Mouse (Mus musculus) megakaryocyte progenitor cell, adult 5-6 weeks (primary cell): ENCODE measurements around the gene Camk2d. TPM values are rescaled to one million over a fixed set of nuclear protein-coding genes. Genes with fewer than 3 reads are reported as not detected.

Source experiments
- ATAC-seq: replicated peaks from 2 replicates; pipeline ENCODE4 v1.8.0; 2016; ENCODE audit warnings: mild to moderate bottlenecking, moderate TSS enrichment, inconsistent platforms; ENCODE audit not compliant: poor library complexity
- total RNA-seq, 2 experiments: library from RNA; stranded (forward) in 1 of 2; stranded (reverse) in 1 of 2; fragments of 157-497, 149-512 nt in 1 of 2; fragments of 200-1000 nt in 1 of 2; gene quantifications; 2 replicates each; pipeline versions ENCODE4 v1.2.3 to v1.2.4; 2015 to 2017

Camk2d gene
- total RNA-seq, 2 experiments from 2014 or later = 13.2 to 16.9 TPM

DNA sequence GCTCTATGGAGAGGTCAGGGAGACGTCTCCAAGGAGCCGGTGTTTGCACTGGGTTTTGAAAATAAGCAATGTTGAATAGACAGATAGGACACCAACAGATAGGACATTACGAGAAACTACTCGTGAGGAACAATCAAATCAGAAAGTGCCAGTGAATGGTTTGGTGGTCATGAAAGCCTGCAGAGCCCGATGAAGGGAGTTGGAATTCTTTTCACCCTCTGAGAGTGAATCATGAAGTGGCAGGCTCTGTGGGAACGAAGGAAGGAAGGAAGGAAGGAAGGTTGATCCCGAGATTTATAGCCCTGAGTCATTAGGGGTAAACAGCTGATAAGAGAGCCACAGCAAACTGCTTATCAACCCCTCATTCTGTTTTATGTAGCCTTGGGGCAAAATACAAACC lies 15.5 kb downstream of the Camk2d start:
- no peak for ATAC-seq

DNA sequence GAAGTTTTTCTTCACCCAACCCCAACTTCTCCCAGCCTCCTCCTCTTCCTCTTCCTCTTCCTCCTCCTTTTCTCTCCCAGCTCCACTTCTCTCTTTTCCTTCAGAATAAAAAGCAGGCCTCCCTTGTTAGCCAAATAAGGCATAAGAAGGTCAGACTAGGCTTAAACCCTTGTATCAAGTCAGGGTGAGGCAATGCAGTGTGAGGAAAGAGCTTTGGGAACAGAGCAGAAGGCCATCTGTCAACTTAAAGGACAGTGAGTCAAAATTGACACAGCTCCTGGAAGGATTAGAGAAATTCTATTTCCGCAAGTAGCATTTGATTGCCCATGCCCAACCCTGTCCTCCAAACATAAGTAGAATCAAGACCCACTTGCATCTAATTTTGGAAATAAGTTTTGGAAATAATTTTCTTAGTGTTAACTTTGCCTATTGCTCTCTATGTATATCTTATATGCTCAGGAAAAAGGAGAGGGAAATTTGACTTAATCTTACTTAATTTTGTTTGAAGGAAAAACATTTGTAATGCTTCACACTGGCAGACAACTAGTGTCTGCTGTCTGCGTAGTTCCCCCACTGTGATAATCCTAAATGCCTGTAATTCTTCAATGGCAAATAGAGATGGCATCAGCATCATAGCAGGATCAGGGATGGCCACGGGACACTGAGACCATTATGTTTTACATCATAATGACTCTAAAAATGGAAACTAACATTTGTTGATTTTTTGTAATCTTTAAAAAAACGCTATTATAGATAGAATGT lies 16.8 kb downstream of the Camk2d start:
- ATAC-seq = peak; percentile 60

DNA sequence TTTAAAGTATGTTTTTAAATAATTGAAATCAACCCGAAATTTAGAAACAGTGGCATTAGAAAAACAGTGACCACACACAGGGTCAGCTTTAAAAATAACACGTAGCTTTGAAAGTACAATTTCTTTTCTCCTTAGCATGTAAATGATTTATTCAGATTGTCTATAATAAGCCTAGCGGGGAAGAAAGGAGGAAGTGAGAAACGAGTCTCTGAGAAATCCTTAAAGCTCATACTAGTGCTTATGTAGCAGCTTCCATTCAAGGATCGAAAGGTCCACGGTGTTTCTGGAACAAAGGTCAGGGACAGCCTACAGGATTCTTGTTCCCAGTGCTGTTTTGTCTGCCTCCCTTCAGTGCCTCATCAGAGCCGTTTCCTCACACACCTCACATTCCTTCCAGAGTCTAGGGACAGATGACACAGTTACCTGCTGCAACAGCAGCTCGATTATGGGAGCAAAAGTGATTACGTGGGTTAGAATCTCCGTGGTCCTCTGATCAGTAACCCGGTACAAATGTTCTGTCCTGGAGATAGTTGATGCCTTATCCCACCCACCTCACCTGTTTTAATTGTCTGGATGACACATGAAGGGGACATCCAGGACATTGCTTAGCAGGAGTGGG lies 17.5 kb downstream of the Camk2d start:
- 0 out of 2 replicates have a peak, but pooled peaks have one; percentile 10 for ATAC-seq

DNA sequence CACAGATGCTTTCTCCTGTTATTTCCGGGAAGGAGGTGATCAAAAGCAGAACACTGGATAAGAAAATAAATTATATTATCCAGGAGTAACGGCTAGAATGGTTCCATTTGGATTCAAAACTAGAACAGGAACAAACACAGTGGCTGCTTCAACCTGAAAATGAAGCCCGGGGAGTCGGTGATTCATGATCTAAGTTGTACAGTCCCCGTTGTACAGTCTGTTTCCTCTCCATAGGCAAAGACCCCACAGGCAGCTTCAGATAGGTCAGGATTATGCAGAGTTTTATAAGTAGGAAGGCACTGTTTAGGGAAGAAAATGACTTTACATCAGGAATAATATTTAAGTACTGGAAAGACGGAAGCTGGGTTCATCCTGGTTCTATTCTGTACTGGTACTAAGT lies 19.2 kb downstream of the Camk2d start:
- no peak for ATAC-seq

DNA sequence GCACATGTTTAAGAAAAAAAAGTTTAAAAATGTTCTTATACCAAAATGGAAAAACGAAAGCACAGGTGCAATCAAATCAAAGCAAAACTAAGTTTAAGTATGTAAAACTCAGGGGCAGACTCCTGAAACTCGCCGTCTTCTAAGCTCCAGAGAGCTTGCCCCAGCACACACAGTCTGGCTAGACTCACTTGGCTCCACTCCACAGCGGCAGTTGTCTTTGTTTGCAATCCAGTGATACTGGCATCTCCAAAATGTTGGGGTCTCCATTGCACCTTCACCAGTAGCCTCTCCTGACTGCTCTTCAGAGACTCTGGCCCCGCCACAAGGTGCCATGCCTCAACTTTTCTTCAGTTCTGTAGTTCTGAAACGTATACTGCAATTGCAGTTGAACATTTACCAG lies 24.1 kb downstream of the Camk2d start:
- ATAC-seq = no peak

DNA sequence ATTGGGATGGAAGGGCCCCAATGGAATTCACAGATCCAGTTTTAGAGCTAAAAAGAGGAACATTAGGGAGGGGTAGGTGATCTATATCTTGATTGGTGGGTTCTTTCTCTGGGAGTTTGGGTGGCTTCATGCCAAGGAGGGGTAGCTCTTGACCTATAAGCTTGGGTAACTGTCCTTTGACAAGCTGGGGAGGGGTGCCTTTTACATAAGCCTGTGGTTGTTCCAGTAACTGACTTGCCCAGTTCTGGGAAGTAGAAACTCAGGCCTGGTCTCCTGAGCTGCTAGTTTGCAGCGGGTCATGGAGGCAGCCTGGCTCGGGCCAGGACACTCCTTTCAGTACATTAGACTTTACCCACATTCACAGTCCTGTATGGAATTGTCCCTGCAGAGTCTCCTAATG lies 26.4 kb downstream of the Camk2d start:
- ATAC-seq = peak; percentile 27

DNA sequence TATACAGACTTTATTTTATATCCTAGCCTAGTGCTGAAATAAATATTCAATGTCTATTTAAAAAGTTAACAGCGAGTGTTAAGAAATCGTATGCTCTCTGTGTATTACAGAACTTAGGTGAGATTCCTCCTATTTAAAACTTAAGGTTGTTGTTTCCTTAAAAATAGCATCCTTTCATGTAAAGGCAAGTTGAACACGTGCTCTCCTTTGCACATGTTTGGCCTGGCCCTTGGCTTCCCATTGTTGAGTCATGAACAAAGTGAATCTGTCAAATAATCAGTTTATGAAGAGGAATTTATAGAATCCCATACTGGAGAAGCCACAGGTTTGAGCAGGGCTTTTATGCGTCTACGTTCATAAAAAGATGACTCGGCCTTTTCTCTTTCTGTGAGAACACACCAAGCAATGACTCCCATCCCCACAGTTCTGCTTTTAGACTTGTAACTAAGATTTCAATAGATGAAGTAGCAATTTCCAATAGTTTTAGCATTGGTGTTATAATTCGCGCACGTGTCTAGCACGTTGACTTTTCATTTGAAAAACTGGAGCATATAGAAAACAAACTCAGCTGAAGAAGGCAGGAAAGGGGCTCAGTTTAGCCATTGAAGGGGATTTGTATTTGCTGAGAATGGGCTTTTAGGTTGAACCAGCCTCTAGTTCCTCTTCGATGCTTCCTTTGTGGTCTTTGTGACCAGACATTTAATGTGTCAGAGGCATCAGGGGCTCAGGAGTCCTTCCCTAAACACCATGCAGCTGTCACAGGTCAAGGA lies 29.1 kb downstream of the Camk2d start:
- peak; percentile 74 for ATAC-seq

DNA sequence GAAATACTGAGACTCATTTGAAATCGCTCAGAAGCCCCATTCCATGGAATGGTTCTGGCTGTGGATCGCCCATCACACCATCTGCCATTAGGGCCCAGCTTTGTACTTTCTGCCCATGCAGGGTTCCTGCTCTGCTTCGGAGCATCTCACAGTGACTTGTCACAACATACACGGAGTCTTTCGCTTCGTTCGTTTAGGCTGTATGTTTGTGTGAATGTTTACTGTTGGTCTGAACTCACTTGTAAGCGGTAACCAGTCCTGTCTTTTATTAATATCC lies 29.6 kb downstream of the Camk2d start:
- no peak for ATAC-seq

DNA sequence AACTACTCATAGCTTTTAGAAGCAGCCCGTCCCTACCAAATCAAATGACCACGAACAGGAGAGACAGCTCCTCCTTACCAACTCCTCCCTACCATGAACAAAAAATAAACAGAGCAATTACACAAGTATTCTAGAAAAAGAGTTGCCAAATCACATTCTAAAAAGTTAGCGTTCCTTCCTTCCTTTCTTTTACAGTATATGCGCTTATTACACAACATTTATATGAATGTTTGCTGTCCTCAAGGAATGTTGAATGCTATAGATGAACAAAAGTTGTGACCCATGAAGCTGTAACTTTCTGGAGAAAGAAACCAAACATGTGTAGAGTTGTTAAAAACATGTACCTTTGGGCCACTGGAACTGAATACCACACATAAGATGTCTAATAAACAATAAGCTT lies 31.9 kb downstream of the Camk2d start:
- no peak for ATAC-seq

DNA sequence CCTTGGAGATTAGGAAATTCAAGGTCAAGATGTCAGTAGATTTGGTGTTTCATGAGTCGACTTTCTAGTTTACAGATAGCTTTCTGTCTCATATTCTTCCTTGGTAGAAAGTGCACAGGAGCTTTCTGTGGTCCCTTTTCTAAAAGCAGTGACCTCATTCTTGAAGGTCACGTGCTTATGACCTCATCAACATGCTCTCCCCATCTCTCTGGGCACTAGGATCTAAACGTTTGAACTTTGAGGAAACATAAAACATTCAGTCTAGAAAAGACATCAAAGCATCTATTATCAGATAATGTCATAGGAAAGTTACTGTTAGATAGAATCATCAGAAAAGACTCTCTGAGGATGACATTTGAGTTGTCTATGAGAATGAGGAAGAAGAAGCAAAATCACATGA lies 32.3 kb downstream of the Camk2d start:
- no peak for ATAC-seq

DNA sequence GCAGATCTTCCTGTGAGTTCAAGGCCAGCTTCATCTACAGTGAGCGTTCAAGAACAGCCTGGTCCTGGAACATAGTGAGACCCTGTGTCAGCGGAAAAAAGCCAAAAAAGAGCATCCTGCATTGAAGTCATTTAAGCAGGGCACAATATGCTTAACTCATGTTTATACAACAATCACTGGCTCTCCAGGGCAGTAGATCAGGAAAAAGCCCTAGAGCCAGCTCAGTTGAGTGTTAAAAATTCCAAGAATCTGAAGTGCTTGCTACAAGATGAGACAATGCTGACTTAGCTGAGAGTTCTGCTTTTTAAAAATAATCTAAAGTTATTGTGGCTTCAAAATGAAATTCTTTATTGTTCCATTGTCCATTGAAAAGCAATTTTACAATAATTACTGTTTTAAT lies 32.9 kb downstream of the Camk2d start:
- ATAC-seq = no peak

DNA sequence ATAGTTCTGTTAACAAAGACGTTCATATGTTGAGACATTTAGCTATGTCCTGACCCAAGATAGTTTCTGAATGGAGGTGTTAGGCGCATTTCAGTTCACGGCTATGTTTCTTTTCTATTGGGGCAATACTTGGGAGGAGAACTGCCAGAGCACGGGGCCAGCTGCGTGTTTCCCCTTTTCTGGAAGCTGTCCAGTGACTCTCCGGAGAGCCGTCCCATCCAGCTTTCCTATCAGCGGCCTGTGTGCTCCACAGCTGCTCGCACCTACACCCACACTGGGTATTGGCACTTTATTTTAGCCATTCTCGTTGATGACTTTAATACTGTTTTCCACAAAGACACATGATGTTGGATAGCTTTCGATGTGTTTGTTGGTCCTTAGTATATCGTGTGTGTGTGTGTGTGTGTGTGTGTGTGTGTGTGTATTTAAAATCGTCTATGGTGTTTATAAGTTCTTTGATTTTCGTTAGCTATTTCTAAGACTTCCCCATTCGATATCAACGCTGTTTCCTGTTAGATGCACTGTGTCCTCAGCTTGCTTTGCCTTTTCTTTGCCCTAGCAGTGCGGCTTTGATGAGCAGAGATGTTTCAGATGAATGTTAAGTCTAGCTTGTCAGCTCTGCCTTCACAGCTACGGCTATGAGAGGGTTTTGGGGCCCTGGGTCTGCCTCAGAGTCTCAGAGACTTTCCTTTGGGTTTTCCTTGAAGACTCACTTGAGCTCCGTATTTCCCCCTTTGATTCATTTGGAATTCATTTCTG lies 34.2 kb downstream of the Camk2d start:
- ATAC-seq = peak; percentile 42

DNA sequence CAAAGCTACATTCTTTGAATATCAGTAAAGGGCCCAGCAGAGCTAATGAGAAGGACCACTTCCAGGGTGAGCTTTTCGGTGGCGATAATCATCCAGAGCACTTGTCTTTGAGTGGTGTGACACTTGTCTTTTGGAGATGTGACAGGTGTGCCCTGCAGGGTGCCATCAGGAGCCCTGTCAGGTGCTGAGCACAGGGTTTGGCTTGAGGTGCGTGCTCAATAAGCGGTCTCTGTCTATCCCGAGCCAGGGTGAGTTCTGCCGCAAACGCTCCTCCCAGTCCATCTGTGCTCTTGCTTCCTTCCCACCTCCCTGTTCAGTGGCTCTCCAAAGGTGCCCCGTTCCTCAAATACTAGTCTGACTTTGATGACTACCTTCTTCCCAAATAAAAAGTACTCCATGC lies 35.5 kb downstream of the Camk2d start:
- no peak for ATAC-seq

DNA sequence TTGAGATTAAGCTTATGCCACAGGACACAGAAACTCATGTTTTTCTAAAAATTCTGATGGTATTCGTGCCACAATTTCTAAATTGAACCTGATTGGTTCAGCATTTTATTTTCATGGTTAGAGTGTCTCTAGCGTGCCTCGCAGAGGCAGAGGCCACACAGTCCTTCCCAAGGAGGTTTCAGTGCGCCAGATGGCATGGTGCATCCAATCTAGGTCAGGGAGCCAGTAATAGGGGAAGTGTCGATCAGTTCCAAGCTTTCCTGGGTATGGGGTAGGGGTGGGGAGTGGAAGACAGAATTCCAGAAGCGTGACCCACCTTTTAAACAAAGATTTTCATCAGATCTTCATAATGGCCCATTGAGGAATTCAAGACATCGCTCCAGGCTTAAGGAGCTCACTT lies 36.5 kb downstream of the Camk2d start:
- no peak for ATAC-seq

DNA sequence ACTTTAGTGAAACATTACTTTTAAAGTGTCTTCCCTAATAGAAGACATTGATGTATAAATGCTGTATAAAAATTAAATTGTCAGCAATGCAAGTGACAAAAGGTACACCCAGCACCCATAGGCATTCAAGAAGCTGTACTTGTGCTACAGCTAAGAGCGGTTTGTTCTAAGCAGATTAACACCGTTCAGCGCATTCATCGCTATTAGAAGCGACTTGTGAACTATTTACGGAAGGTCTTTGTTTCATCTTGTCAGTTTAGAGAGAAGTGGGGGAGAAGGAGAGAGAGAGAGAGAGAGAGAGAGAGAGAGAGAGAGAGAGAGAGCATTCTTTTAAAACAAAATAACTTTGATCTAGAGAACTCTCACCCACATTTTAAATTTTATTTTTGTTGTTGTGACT lies 38.1 kb downstream of the Camk2d start:
- ATAC-seq = no peak

DNA sequence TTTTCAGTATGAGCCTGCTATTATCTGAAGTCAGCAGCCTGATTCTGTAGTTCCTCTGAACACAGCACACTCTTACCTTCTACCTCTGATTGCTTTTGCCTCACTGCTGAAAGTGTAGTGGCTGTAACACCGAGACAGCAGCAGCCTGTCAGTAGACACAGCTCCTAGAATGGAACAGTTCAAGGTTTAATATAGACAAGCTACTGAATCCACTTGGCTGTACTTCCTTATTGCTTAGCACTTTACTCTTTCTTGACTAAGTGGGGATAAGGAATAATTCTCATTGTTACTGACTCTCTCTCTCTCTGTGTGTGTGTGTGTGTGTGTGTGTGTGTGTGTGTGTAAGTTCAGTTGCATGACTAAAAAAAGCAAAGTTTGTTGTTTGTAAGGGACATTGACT lies 42.2 kb downstream of the Camk2d start:
- no peak for ATAC-seq

DNA sequence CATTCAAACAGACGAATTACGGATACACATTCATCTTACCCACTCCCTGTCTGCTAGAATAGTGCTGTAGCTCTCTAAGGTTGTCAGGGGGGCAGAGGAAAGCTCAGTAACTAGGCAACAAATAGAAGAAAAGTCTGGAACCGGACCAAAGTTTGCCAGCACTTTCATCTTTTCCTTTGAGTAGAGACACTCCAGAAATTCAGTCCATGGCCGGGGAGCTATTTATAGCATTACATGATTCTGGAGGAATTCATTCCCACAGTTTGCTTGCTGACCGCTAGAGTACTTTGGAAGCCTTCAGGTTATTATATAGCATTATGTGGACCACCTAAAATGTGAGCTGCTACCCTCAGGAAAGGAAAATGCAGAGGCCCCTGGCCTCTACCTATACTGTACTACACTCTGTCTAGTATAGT lies 43.0 kb downstream of the Camk2d start:
- no peak for ATAC-seq

DNA sequence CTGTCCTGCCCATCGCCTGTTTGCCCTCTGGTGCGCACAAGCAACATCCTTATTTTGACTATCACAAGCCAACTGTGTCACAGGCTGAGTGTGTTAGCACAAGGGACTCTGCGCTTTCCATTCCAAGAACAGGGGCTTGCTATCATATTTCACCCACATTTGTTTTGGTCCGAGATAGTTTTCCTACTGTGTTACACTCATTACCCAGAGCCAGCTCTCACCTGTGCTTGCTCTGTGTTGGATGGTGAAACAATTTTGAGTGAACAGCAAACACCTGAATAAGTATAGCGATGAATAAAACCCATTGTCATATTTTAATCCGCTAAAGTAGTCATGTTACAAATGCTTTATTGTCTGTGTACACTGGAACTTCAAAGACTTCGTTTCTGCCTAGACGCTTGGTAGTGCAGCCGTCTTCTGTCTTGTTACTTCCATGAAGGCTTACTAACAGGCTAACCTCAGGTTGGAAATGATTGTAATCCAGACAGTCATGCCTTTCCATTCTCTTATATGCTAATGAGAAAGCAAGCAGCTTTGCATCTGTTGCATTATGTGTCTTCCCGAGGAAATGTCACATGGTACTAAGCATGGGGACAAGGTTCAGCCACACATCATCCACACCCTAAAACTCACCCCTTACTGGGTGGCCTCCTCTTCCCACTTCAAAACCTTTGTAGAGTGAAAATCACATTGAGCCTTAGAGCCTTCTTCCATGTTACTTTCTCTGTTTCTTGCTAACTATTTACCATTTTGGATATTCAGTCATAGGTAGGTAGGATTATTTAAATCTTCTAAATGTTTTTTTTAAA lies 44.5 kb downstream of the Camk2d start:
- no peak for ATAC-seq

DNA sequence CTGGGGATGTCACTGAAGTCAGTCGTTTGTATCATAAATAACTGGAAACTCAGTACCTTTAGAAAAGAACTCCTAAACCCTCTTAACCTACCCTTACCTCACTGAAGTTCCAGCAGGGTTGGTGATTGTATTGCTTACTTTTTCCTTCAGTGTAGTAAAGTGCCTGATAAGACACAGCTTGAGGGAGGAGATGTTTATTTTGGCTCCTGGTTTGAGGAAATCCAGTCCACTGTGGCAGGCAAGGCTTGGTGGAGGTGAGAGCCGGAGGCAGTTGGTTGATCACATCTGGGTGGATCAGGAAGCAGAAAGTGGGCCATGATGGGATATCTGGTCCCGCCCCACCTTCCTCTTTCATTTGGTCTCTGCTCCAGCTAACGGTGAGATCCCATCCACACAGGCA lies 45.3 kb downstream of the Camk2d start:
- no peak for ATAC-seq

DNA sequence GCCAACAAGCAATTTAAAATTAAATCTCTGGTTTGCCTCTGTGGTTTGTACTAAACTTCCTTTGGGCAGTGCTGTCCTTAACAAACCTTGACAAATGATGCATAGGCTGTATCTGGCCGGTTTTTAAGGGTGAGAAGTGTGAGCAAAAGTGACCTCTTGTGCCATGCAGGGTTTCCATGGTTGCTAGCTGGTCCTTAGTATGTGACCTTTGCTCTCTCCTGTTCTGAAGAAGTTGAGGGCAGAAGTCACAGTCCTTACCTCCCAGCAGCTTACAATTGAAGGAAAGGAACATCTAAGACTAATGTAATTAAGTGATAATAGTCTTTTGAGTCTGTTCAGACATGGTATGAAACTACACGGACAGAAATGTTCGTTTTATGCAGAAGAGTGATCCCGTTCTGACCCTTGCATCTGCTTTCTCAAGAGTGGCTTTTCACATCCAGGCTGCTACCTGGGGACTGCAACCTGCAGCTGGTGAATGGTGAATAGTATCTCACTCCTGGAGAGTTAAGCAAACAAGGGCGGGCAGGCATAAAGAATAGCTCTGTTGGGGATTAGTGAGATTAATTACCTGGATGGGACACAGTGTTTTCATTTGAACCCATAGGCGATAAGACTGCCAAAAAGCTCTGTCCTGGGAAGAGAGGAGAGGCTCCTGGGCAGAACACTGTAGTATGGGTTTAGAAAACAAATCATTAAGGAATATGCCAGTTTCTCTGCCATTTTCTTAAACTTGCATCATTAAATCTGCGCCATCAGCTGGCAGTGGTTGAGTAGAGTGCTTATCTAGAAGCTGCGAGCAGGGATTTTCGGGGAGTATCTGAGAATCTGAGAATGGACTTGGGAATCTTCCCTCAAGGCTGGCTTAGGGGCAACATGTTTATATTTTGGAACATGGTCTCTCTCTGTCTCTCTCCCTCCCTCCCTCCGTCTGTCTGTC lies 47.2 kb downstream of the Camk2d start:
- no peak for ATAC-seq
